Mouse (Mus musculus) intestine, embryonic 16.5 days (tissue): ENCODE results near the gene Grb10. TPM values are rescaled to one million over a fixed set of nuclear protein-coding genes. Genes with fewer than 3 reads are reported as not detected.

Experiments
- ATAC-seq: fragments of 200-750 bp; cut with Nextera tagmentation; 2 replicates; pipeline ENCODE4 v1.8.0; 2017; ENCODE audit warnings: moderate TSS enrichment, moderate library complexity
- H3K27ac ChIP-seq: fragments of 300-500 bp; sonication (generic); 2 replicates; pipeline ENCODE4 v1.5.1; 2014; ENCODE audit warnings: mild to moderate bottlenecking, low read length
- H3K27me3 ChIP-seq: fragments of 300-500 bp; sonication (generic); replicated peaks from 2 replicates; pipeline ENCODE4 v1.6.1; 2014; ENCODE audit warnings: low read length, control low read depth, mixed read lengths; ENCODE audit not compliant: control insufficient read depth, insufficient read depth
- H3K36me3 ChIP-seq: fragments of 300-500 bp; sonication (generic); 2 replicates; pipeline ENCODE4 v1.6.1; 2014; ENCODE audit warnings: low read length, control low read depth; ENCODE audit not compliant: control insufficient read depth, insufficient read depth
- H3K4me1 ChIP-seq: fragments of 300-500 bp; sonication (generic); 2 replicates; pipeline ENCODE4 v1.6.1; 2014; ENCODE audit warnings: low read length, control low read depth, mixed read lengths; ENCODE audit not compliant: control insufficient read depth, insufficient read depth
- H3K4me2 ChIP-seq: fragments of 300-500 bp; sonication (generic); 2 replicates; pipeline ENCODE4 v1.6.1; 2014; ENCODE audit warnings: low read depth, low read length, control low read depth
- H3K4me3 ChIP-seq: fragments of 300-500 bp; sonication (generic); 2 replicates; pipeline ENCODE4 v1.5.1; 2014; ENCODE audit warnings: mild to moderate bottlenecking, low read length
- H3K9ac ChIP-seq: fragments of 300-500 bp; sonication (generic); 2 replicates; pipeline ENCODE4 v1.6.1; 2014; ENCODE audit warnings: low read depth, low read length
- H3K9me3 ChIP-seq: fragments of 300-500 bp; sonication (generic); 2 replicates; pipeline ENCODE4 v1.6.1; 2016; ENCODE audit warnings: low read length, control low read depth; ENCODE audit not compliant: control insufficient read depth
- WGBS: fragments of 180-500 bp; shearing (Covaris S2); extraction: QIAGEN DNeasy Blood & Tissue Kit; methylation state at CpG from one replicate; pipeline ENCODE4 v1.1.7; 2014; 5-methylcytosine and 5-hydroxymethylcytosine counted together
- polyA plus RNA-seq: library from polyadenylated mRNA; unstranded; fragments of >200 nt; fragmentation: Nextera tagmentation; extraction: Ambion mirVana; gene quantifications from 2 replicates; pipeline ENCODE4 v1.2.1, GENCODE M21; 2015

Grb10 gene
- polyA plus RNA-seq, 1 experiment from 2014 or later: 238 TPM

DNA sequence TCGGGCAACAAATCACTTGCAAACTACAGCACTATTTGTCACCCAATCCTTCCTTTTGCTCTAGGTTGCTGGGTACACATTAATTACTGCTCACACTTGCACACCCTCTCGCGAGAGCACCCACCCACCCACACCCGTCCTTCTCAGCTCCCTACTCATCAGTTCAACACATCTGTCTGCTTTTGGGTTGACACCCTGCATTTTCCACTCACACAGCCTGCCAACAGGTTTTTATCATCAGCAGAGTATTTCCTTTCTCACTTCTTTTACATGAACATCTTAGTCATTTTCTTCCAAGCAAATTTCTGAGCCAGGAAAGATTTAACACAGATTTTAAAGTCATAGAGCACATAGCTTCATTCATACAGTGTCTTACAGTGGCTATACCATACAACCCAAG lies 48.6 kb downstream of the Grb10 start:
- WGBS: 81% methylated on average over 4 of the region's 4 CpGs
- Histone ChIP-seq H3K27me3 (no peaks in the 10 kb centered on the region), H3K36me3 (no peaks in the 10 kb centered on the region), H3K9me3 (no peaks in the 10 kb centered on the region), H3K4me1 (no peaks in the 10 kb centered on the region), H3K4me3 (no peak overlapping the region), H3K4me2 (no peak overlapping the region), H3K9ac (no peak overlapping the region), H3K27ac (no peak overlapping the region)
- ATAC-seq: no peak

DNA sequence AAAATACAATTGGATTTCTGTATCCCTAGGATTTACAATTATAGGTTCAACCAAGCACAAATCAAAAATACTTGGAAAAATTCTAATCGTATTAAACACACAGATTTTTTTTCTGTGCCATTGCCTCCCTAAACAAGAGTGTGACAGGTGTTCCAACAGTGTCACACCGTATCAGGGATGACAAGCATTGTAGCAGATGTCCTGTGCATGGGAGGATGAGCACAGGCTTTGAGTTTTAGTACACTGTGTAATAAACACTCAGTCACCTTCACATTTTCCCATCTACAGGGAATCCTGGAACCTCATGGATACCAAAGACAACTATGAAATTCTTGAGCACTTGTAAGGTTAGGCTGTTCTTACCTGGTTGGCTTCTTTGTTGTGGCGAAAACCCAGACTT lies 51.2 kb downstream of the Grb10 start:
- Histone ChIP-seq H3K4me3 (no peak overlapping the region), H3K27me3 (no peaks in the 10 kb centered on the region), H3K9ac (no peak overlapping the region), H3K27ac (no peak overlapping the region), H3K4me1 (no peaks in the 10 kb centered on the region), H3K9me3 (no peaks in the 10 kb centered on the region), H3K4me2 (no peak overlapping the region), H3K36me3 (no peaks in the 10 kb centered on the region)
- no peak for ATAC-seq
- 90% methylated on average over 3 of the region's 3 CpGs for whole genome bisulfite sequencing

DNA sequence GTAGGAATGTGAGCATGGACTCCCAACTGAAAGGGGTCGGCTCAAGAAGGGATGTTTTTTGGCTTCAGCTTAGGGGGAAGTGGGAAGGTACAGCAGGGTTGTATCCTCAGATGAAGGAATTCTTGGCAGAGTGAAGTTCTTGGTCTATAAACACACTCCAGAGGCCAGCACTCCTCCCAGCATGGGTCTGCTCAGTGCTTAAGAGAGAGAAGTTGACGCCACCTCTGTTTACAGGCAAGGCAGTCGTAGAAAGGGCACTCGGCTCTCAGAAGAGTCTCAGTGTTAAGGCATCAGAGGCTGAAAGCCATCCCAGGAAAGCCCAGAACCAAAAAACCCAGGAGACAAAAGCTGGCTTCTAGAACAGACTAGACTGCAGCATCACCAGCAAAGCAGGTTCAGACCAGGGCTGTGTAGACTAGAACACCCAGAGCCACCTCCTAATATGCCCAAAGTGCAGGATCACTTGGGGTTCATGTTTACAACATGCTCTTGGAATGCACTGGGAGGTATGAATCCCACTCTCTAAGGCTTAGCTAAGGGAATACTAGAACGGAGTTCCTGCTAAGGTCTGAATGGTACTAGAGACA lies 59.8 kb downstream of the Grb10 start:
- no peaks in the 10 kb centered on the region for H3K36me3 ChIP-seq
- ATAC-seq: 0 out of 2 replicates have a peak, but pooled peaks have one; percentile 26
- no peak overlapping the region for H3K9ac ChIP-seq
- H3K4me2 ChIP-seq: no peak overlapping the region
- H3K9me3 ChIP-seq: no peaks in the 10 kb centered on the region
- H3K4me1 ChIP-seq: no peaks in the 10 kb centered on the region
- 38% methylated on average over 5 of the region's 5 CpGs for WGBS
- no peak overlapping the region for H3K4me3 ChIP-seq
- H3K27me3 ChIP-seq: no peaks in the 10 kb centered on the region
- H3K27ac ChIP-seq: no peak overlapping the region

DNA sequence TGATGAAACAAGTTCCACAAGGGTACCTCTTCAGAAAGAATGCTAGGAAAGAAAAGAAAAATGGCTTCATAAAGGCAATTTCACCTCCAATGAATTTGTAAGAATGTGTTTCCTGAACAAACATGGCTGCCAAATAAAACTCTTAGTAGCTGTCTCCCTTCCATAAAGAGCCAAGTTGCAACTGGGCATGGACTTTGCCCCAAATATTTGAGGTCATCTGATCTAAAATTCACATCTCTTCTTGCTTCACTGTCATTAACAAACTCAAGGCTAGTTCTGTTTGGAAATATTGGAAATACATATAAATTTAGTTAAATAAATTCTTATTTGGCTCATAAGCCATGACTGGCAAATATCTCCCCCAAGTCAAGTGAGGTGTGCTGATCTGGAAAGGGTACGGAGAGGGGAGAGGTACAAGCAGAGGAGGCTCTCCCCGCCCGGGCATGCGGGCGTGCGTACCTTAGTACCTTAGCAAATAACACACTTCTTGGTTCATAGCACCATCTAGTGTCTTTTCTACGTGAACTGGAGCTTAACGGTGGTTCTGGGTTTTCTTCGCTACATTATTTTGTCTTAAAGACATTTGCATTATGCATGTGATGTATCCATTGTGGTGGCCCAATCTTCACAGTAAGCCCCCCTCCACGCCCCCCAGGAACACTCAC lies 63.8 kb downstream of the Grb10 start:
- peak; percentile 62 for ATAC-seq
- 42% methylated on average over 10 of the region's 10 CpGs for WGBS
- Histone ChIP-seq H3K4me3 (no peak overlapping the region), H3K4me2 (no peak overlapping the region), H3K4me1 (no peaks in the 10 kb centered on the region), H3K36me3 (no peaks in the 10 kb centered on the region), H3K27ac (no peak overlapping the region), H3K9me3 (peaks cover 3% of the 10 kb centered on the region; the same call in 1 of the 2 replicates), H3K9ac (no peak overlapping the region), H3K27me3 (no peaks in the 10 kb centered on the region)

DNA sequence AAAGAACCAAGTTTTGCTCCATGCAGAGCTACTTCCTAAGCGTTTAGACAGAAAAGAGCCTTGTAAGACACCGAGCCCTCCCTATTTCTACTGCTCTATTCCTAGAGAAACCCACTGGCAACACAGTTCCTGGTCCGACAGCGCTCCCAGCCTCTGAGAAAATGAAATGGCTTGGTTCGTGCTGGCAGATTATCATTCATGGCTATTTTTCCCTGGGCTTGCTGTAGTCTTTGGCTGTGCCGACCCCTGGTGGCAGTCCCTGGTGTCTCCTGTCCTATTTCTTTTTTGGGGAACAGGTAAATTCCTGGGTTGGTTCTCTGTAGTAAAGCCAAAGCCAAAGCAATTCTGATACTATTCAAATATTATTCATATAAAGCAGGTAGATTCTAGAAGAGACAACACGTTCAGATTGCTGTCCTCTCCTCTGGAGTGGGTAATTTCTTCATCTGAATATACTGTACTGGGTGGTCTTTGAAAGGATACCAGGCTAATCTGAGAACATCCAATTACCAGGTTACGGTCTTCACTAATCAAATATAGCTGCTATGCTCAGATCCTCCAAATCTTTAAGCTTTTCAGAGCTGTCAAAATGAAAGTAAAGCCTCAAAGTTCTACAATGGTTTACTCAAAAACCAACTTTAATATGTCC lies 65.0 kb downstream of the Grb10 start:
- Histone ChIP-seq H3K27ac (no peak overlapping the region), H3K4me1 (no peaks in the 10 kb centered on the region), H3K9ac (no peak overlapping the region), H3K27me3 (no peaks in the 10 kb centered on the region), H3K4me2 (no peak overlapping the region), H3K9me3 (peaks cover 3% of the 10 kb centered on the region; the same call in 1 of the 2 replicates), H3K4me3 (no peak overlapping the region), H3K36me3 (no peaks in the 10 kb centered on the region)
- 39% methylated on average over 8 of the region's 8 CpGs for WGBS
- ATAC-seq: peak; percentile 68

DNA sequence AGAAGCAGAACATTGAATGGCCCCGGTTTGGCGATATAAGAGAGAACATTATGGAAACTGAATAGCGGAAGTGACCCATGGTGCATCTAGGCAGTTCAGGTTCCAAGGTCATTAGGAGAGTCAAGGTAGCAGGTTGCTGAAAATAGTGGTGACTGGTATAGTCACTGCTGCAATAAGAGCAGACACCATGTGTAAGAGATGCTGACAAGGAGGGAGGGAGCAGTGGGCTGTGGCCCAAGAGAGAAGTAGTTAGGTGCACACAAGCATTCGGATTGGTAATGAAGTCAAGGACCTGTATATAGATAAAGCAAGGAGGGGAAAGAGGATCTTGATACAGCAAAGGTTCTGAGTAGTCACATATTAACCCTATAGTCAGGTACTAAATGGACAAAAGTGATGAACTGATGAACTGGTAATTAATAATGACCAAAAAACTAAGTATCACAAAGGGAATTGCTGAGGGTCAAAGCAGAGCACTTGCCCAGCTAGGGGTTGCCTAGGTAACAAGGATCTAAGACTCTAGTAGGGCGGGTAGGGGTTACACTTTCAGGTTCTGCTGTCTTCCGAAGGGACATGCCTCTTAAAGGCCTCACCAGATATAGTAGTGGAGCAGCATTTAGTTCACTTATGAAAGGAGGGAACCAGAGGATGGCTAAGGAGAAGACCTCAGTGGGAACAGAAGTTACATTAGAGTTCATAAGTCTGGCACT lies 65.9 kb downstream of the Grb10 start:
- H3K27ac ChIP-seq: no peak overlapping the region
- H3K4me1 ChIP-seq: no peaks in the 10 kb centered on the region
- 83% methylated on average over 6 of the region's 6 CpGs for WGBS
- ATAC-seq: no peak
- no peak overlapping the region for H3K4me3 ChIP-seq
- no peaks in the 10 kb centered on the region for H3K36me3 ChIP-seq
- H3K9ac ChIP-seq: no peak overlapping the region
- no peaks in the 10 kb centered on the region for H3K27me3 ChIP-seq
- H3K4me2 ChIP-seq: no peak overlapping the region
- peaks cover 3% of the 10 kb centered on the region; the same call in 1 of the 2 replicates for H3K9me3 ChIP-seq

DNA sequence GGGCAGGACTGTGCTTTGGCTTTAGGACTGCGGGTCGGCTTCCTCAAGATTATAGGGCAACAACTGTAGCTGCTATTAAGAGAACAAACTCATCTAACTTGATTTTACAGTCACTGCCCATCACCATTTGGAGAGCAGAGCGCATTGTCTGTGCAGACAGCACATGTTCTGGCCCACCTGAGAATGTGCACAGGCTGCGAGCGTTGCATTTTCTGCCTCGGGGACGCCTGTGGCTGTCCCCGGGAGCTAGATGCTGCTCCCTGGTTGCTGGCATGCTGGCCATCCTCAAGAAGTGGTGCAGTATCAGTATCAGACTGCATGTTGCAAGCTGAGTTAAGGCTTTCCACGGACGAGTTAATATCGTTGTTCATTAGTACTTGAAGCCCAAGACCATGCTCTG lies 68.2 kb downstream of the Grb10 start:
- no peaks in the 10 kb centered on the region for H3K27me3 ChIP-seq
- H3K4me1 ChIP-seq: no peaks in the 10 kb centered on the region
- ATAC-seq: no peak
- H3K4me2 ChIP-seq: no peak overlapping the region
- H3K27ac ChIP-seq: no peak overlapping the region
- no peak overlapping the region for H3K4me3 ChIP-seq
- H3K9ac ChIP-seq: no peak overlapping the region
- 93% methylated on average over 11 of the region's 11 CpGs for WGBS
- peaks cover 3% of the 10 kb centered on the region; the same call in 1 of the 2 replicates for H3K9me3 ChIP-seq
- no peaks in the 10 kb centered on the region for H3K36me3 ChIP-seq

DNA sequence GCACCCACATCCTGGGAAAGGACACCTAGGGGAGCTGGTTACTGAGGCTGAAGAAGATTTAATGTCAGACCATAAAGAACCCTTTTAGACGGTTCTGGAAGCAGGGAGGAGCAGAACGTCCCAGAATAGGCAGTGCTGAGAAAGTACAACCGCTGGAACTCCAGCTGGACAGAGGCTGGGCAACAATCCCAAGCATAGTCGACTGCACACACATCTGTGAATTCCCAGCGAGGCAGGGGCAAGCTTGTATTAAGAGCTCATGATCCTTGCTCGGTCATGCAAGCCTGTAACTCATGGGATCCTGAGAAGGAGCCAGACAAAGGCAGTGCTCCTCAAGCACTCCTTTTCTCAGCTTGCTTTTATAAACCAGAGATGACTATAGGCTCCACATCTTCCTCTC lies 69.7 kb downstream of the Grb10 start:
- H3K27me3 ChIP-seq: no peaks in the 10 kb centered on the region
- peaks cover 3% of the 10 kb centered on the region; the same call in 1 of the 2 replicates for H3K9me3 ChIP-seq
- H3K9ac ChIP-seq: no peak overlapping the region
- no peak overlapping the region for H3K4me3 ChIP-seq
- WGBS: 45% methylated on average over 6 of the region's 6 CpGs
- H3K27ac ChIP-seq: peak overlapping the region; percentile 80
- H3K36me3 ChIP-seq: no peaks in the 10 kb centered on the region
- peak; percentile 53 for ATAC-seq
- no peaks in the 10 kb centered on the region for H3K4me1 ChIP-seq
- H3K4me2 ChIP-seq: no peak overlapping the region

DNA sequence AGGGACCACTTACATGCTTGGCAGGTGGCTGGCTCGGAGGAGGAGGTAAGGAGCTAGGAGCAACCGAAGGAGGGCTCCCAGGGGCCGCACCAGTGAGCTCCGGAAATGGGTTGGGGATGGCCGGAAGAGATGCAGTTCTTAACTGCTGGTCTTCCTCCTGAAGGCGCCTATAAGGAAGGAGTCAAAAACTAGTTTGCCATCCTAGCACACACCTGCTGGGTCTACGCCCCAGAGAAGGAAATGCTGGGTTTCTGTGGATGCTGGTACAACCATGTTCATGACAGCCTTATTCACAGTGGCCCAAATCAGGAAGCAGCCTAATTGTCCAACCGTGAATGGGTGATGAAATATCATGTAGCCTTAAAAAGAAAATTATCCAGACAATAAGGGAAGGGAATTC lies 71.0 kb downstream of the Grb10 start:
- Histone ChIP-seq H3K4me3 (no peak overlapping the region), H3K9ac (no peak overlapping the region), H3K27ac (no peak overlapping the region), H3K4me2 (no peak overlapping the region), H3K9me3 (peaks cover 3% of the 10 kb centered on the region; the same call in 1 of the 2 replicates), H3K27me3 (no peaks in the 10 kb centered on the region), H3K36me3 (no peaks in the 10 kb centered on the region), H3K4me1 (peaks cover 6% of the 10 kb centered on the region; the same call in 1 of the 2 replicates)
- ATAC-seq: no peak
- 85% methylated on average over 8 of the region's 8 CpGs for WGBS
